Mouse (Mus musculus): Measurements from ENCODE around the gene Pgm3.

DNA sequence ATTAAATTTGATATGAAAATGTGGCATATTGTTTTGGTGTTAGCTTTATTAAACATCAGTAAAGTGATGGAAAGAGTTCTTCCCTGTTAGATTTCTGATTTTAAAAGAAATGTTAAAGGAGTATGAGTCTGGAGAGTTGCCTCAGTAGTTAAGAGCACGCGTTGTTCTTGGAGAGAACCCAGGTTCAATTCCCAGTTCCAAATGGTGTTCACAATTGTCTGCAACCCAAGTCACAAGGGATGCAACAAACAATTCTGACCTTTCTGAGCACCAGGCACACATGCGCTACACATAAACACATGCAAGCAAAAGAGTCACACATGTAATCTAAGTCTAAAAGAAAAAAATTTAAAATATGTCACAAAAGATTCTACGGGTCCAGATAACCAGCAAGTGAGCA, 56.8 kb downstream of the Pgm3 start:
- TF ChIP-seq GATA1 (IDR thresholded peaks at IDR 0.05; ENCODE audit: low read length) (no peak), TAL1 (IDR thresholded peaks at IDR 0.05; ENCODE audit: low read length) (no peak)
